Comparison of ENCODE assay signal across 11 mouse cellular contexts in genomic region chr5:111235131-111235530, GRCm38 (mm10).
DNase-seq lines count a peak whose midpoint lies in the region; ATAC-seq lines count a peak whose summit lies in the region.
"Had no signal": no experiment of that assay in that cellular context is flagged by ENCODE, and none has a peak within 500 bp of the region (broad histone marks: within the 10 kb centered on the region; RNA-seq: fewer than 3 reads in every experiment).

No protein-coding gene starts in this region.

- no peak for ATAC-seq in cerebellum, adult (ENCODE audit: insufficient number of reproducible peaks, low FRiP score, low TSS enrichment)
- ATAC-seq in hindbrain, embryonic 14.5 days (ENCODE audit: low FRiP score) = no peak
- ATAC-seq in forebrain, embryonic 14.5 days = no peak
- ATAC-seq: Patski had no signal

- H3K4me3 ChIP-seq in hindbrain, embryonic 14.5 days (replicated peaks; ENCODE audit: low read length) = no peak overlapping the region
- no peak overlapping the region for H3K4me3 ChIP-seq in forebrain, embryonic 14.5 days (ENCODE audit: low read depth, low read length)
- H3K4me3 ChIP-seq: megakaryocyte, embryonic 14.5 days; neural tube, embryonic 15.5 days had no signal

- H3K4me1 ChIP-seq in hindbrain, embryonic 14.5 days (replicated peaks; ENCODE audit: control insufficient read depth, insufficient read depth, low read length) = peaks cover 5% of the 10 kb centered on the region; the same call in 1 of the 2 replicates
- no peaks in the 10 kb centered on the region for H3K4me1 ChIP-seq in forebrain, embryonic 14.5 days (ENCODE audit: control insufficient read depth, insufficient read depth, low read length)

- H3K36me3 ChIP-seq in hindbrain, embryonic 14.5 days (replicated peaks; ENCODE audit: control insufficient read depth, insufficient read depth) = peaks cover 79% of the 10 kb centered on the region
- H3K36me3 ChIP-seq in forebrain, embryonic 14.5 days (ENCODE audit: control insufficient read depth, insufficient read depth, low read length) = peaks cover 71% of the 10 kb centered on the region

- no peak overlapping the region for H3K9ac ChIP-seq in hindbrain, embryonic 14.5 days
- H3K9ac ChIP-seq in forebrain, embryonic 14.5 days (ENCODE audit: low read length) = no peak overlapping the region
- H3K9ac ChIP-seq: neural tube, embryonic 15.5 days had no signal

- no peak overlapping the region for H3K4me2 ChIP-seq in hindbrain, embryonic 14.5 days (replicated peaks)
- no peak overlapping the region for H3K4me2 ChIP-seq in forebrain, embryonic 14.5 days (ENCODE audit: low read length)
- H3K4me2 ChIP-seq: neural tube, embryonic 15.5 days had no signal

- H3K9me3 ChIP-seq in hindbrain, embryonic 14.5 days (ENCODE audit: control insufficient read depth, low read length) = no peaks in the 10 kb centered on the region
- no peaks in the 10 kb centered on the region for H3K9me3 ChIP-seq in forebrain, embryonic 14.5 days (replicated peaks; ENCODE audit: control insufficient read depth, low read length)
- H3K9me3 ChIP-seq: megakaryocyte, embryonic 14.5 days; neural tube, embryonic 15.5 days had no signal

- no peaks in the 10 kb centered on the region for H3K27me3 ChIP-seq in hindbrain, embryonic 14.5 days (ENCODE audit: control insufficient read depth, insufficient read depth, low read length)
- no peaks in the 10 kb centered on the region for H3K27me3 ChIP-seq in forebrain, embryonic 14.5 days (replicated peaks; ENCODE audit: control insufficient read depth, insufficient read depth, low read length)
- H3K27me3 ChIP-seq: neural tube, embryonic 15.5 days; Patski had no signal

- no peak overlapping the region for H3K27ac ChIP-seq in hindbrain, embryonic 14.5 days
- no peak overlapping the region for H3K27ac ChIP-seq in forebrain, embryonic 14.5 days (ENCODE audit: low read depth, low read length)
- H3K27ac ChIP-seq: neural tube, embryonic 15.5 days had no signal

- peak; percentile 39 for DNase-seq in cerebellum, adult 11 months
- peak; percentile 87 for DNase-seq in adrenal gland, adult 2 months
- DNase-seq in gastrocnemius, adult 18-20 months (ENCODE audit: low spot score) = peak; percentile 62
- DNase-seq in kidney, adult 9 months = peak; percentile 78
- no peak for DNase-seq in spleen, postnatal 4 days (ENCODE audit: low spot score in 2 of 2)
- no peak for DNase-seq in hindbrain, embryonic 14.5 days (ENCODE audit: low spot score)
- no peak for DNase-seq in forebrain, embryonic 14.5 days (ENCODE audit: low spot score)

- WGBS in hindbrain, embryonic 14.5 days = 77% methylated on average over 12 of the region's 12 CpGs
- 73% methylated on average over 12 of the region's 12 CpGs for WGBS in forebrain, embryonic 14.5 days

Comparison
In these comparisons a context has a peak if more than half of its experiments do, and no peak if none do; other contexts are left out.
1. DNase-seq: peak in cerebellum, adult 11 months (single experiment), adrenal gland, adult 2 months (single experiment), gastrocnemius, adult 18-20 months (single experiment) and kidney, adult 9 months (single experiment); none in spleen, postnatal 4 days (0 of 2), hindbrain, embryonic 14.5 days (single experiment) and forebrain, embryonic 14.5 days (single experiment).